In the genomic region with DNA sequence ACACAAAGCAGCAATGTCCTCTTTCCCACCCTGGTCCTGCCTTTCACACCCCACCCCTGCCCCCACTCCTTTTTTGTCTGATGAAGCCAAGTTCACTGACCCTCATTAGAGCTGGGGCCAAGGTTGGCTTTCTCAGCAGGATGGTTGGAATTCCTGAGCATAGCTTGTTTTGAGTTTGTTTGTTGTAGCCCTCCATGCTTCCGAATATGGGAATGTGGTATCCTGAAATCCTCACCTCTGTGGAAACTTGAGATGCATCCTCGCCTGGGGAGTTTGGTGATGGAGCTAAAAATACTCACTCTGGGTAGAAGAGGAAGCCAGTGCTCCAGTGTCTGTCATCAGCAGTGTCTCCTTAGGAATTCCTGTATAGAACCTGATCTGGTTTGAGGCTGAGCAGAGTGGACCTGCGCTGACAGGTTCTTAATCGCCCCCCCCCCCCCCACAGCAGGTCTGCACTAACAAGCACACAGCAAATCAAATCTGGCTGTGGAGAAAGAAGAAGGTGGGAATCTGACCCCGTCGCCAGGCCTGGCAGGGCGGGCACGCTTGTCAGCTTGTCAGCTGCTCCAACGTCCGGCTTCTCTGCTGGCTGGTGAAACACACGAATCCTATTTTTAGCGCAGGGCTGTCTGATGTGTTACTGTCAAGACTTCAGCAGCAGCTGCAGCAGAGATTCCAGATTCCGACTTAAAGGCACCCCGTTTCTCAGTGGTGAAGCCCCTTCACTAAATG, we compare ENCODE assay signal across 8 mouse cellular contexts. TPM values are rescaled to one million over a fixed set of nuclear protein-coding genes. Genes with fewer than 3 reads are reported as not detected.
DNase-seq lines count a peak whose midpoint lies in the region; ATAC-seq and TF ChIP-seq lines count a peak whose summit lies in the region.

No protein-coding gene starts in this region.

- peak overlapping the region; percentile 81 for H3K27ac ChIP-seq in embryonic facial prominence, embryonic 10.5 days (replicated peaks)
- peak overlapping the region; percentile 90 for H3K27ac ChIP-seq in heart, embryonic 10.5 days
- peak overlapping the region; percentile 67 for H3K27ac ChIP-seq in stomach, postnatal 0 days (replicated peaks)

- peak; percentile 31 to 64 for DNase-seq in left cerebral cortex, postnatal 14 days (ENCODE audit: low spot score in 2 of 2)
- DNase-seq in left cerebral cortex, adult 11 months (ENCODE audit: low spot score) = no peak
- DNase-seq in embryonic facial prominence, embryonic 10.5 days (ENCODE audit: low spot score) = peak; percentile 85
- peak; percentile 97 for DNase-seq in heart, embryonic 10.5 days (ENCODE audit: low spot score)
- peak; percentile 53 to 73 for DNase-seq in kidney, adult 8-10 months
- peak; percentile 62 for DNase-seq in lung, postnatal 25 days (ENCODE audit: low spot score)
- DNase-seq in stomach, postnatal 0 days (ENCODE audit: low spot score) = no peak
- no peak for DNase-seq in cerebellum, adult 8-10 months

- peaks cover 49% of the 10 kb centered on the region for H3K36me3 ChIP-seq in embryonic facial prominence, embryonic 10.5 days (replicated peaks)
- peaks cover 24% of the 10 kb centered on the region for H3K36me3 ChIP-seq in heart, embryonic 10.5 days
- peaks cover 13% of the 10 kb centered on the region; the same call in 1 of the 2 replicates for H3K36me3 ChIP-seq in stomach, postnatal 0 days (ENCODE audit: control insufficient read depth, insufficient read depth, low read length)

- no peak for TF ChIP-seq CTCF in stomach, postnatal 0 days (IDR thresholded peaks at IDR 0.05; ENCODE audit: low read depth)

- H3K4me3 ChIP-seq in embryonic facial prominence, embryonic 10.5 days = 0 out of 2 replicates have a peak overlapping the region, but pooled peaks have one; percentile 9
- peak overlapping the region; percentile 38 for H3K4me3 ChIP-seq in heart, embryonic 10.5 days
- H3K4me3 ChIP-seq in stomach, postnatal 0 days (ENCODE audit: low read depth, low read length) = no peak overlapping the region

- intact Hi-C loops in left cerebral cortex, postnatal 14 days (cut with DNase I) = no loop called here

- peaks cover 50% of the 10 kb centered on the region for H3K4me1 ChIP-seq in embryonic facial prominence, embryonic 10.5 days
- peaks cover 95% of the 10 kb centered on the region for H3K4me1 ChIP-seq in heart, embryonic 10.5 days
- peaks cover 5% of the 10 kb centered on the region; the same call in 1 of the 2 replicates for H3K4me1 ChIP-seq in stomach, postnatal 0 days (replicated peaks; ENCODE audit: control insufficient read depth, insufficient read depth)

- WGBS in embryonic facial prominence, embryonic 10.5 days = 19% methylated on average over 14 of the region's 14 CpGs
- 10% methylated on average over 14 of the region's 14 CpGs for WGBS in heart, embryonic 10.5 days
- 8% methylated on average over 14 of the region's 14 CpGs for WGBS in stomach, postnatal 0 days

- no peak for TF ChIP-seq EP300 in stomach, postnatal 0 days (optimal IDR thresholded peaks at IDR 0.05)

- no peak overlapping the region for H3K9ac ChIP-seq in stomach, postnatal 0 days (ENCODE audit: low read length)

- no peaks in the 10 kb centered on the region for H3K27me3 ChIP-seq in embryonic facial prominence, embryonic 10.5 days (replicated peaks; ENCODE audit: low read depth, poor library complexity, severe bottlenecking)
- no peaks in the 10 kb centered on the region for H3K27me3 ChIP-seq in heart, embryonic 10.5 days (ENCODE audit: insufficient read depth, poor library complexity, severe bottlenecking)
- no peaks in the 10 kb centered on the region for H3K27me3 ChIP-seq in stomach, postnatal 0 days (ENCODE audit: control insufficient read depth, insufficient read depth, low read length)

- ATAC-seq in stomach, postnatal 0 days (ENCODE audit: low FRiP score, low TSS enrichment) = peak; percentile 45; the same call in 1 of the 2 replicates

- no peaks in the 10 kb centered on the region for H3K9me3 ChIP-seq in embryonic facial prominence, embryonic 10.5 days
- no peaks in the 10 kb centered on the region for H3K9me3 ChIP-seq in heart, embryonic 10.5 days
- H3K9me3 ChIP-seq in stomach, postnatal 0 days (ENCODE audit: control insufficient read depth, low read length) = no peaks in the 10 kb centered on the region

- 0 out of 2 replicates have a peak overlapping the region, but pooled peaks have one; percentile 11 for H3K4me2 ChIP-seq in stomach, postnatal 0 days (replicated peaks; ENCODE audit: low read depth)

RNA-seq across cellular contexts. Expression of a gene that starts 53.4 kb away (rescaled TPM):
- 10 to 100 TPM; 16.2 to 16.7 TPM for total RNA-seq in left cerebral cortex, postnatal 14 days (2021)
- 23.7 and 27.7 TPM in 2 replicates for polyA plus RNA-seq in embryonic facial prominence, embryonic 10.5 days (2016; fragmentation: Nextera tagmentation; extraction: Ambion mirVana)
- 37.6 and 47.0 TPM in 2 replicates for polyA plus RNA-seq in heart, embryonic 10.5 days (2016; fragmentation: Nextera tagmentation; extraction: Ambion mirVana)
- polyA plus RNA-seq in stomach, postnatal 0 days (2015; fragmentation: Nextera tagmentation; extraction: Ambion mirVana) = 35.7 and 37.2 TPM in 2 replicates

Comparison
In these comparisons a context has a peak if more than half of its experiments do, and no peak if none do; other contexts are left out.
1. DNase-seq: peak in left cerebral cortex, postnatal 14 days (2 of 2), embryonic facial prominence, embryonic 10.5 days (single experiment), heart, embryonic 10.5 days (single experiment), kidney, adult 8-10 months (2 of 2) and lung, postnatal 25 days (single experiment); none in left cerebral cortex, adult 11 months (single experiment), stomach, postnatal 0 days (single experiment) and cerebellum, adult 8-10 months (single experiment).
2. Peak in every context shown above with its lines, with median percentiles within 50 percentile points of each other: H3K27ac ChIP-seq.